Mouse (Mus musculus): ENCODE results near the gene Gm37240.

Gene Gm37240

GRCm38 (mm10) chr3:85043679-85044218 is 843.6 kb downstream of the Gm37240 start:
- DNase-seq (ENCODE audit: extremely low spot score), result no peak

GRCm38 (mm10) chr3:85042126-85042525 is 845.2 kb downstream of the Gm37240 start:
- no peak for DNase-seq (ENCODE audit: extremely low spot score)

- DNase-seq (ENCODE audit: extremely low spot score), result no peak
Observed at GRCm38 (mm10) chr3:85029141-85029540, 858.2 kb downstream of the Gm37240 start.

DNA sequence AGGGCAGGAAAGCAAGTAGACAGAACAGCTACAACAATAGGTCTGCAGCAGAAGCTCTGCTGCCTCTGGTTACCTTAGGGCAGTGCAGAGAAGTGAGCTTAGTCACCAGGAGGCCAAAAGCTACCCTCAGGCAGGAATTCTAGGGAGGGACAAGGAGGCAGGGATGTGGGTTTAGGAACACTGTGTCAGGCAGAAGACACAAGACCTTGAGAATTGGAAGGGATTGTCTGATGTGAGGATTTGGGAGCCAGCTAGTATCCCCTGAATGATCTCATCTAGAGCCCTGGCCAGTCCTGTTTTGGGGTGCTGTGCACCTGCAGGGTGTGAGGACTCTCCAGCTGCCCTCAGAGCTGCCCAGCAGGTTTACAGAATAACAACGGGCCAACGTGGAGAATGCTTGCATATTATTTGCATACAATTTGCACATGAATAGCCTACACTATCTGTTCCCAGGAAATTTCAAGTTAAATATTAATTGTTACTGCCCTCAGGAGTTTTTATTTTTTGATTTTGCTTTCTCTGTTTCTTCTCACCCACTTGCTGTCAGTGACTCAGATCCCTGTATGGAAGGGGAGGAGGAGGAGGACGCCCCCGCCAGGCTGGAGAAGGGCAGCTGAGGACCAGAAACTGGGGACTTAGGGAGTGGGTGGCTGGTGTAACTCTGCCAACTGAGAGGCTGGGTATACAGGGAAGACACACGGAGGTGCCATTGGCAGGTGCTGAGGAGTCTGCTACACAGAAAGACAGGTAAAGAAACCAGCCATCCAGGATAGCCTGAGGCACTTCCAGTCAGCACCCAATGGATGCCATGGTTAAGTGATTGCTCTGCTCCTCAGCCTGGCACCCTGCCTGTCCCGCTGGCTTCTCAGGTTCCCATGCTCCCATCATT is 862.3 kb downstream of the Gm37240 start:
- no peak for DNase-seq (ENCODE audit: extremely low spot score)

GRCm38 (mm10) chr3:85024237-85024636 is 863.1 kb downstream of the Gm37240 start:
- DNase-seq (ENCODE audit: extremely low spot score), result no peak

DNA sequence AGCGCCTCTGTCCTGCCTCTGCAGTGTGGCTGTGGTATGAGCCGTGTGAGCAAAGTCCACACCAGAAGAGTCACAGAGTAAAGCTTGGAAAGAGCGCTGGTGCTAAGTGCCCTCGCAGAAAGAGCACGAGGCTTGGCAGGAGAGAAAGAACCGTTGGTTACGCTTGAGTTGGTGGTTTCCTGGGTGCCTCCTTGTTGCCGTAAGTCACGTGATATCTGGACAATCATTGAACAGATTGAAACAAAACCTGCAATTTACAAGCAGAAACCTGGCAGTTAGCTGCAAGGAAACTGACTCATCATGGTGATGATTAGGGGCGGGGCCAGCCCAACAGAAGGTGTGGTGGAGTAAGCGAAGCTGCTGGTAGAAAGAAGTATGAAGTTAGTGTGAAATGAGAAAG is 864.5 kb downstream of the Gm37240 start:
- DNase-seq (ENCODE audit: extremely low spot score), result no peak

GRCm38 (mm10) chr3:85021816-85022215 is 865.5 kb downstream of the Gm37240 start:
- no peak for DNase-seq (ENCODE audit: extremely low spot score)

DNA sequence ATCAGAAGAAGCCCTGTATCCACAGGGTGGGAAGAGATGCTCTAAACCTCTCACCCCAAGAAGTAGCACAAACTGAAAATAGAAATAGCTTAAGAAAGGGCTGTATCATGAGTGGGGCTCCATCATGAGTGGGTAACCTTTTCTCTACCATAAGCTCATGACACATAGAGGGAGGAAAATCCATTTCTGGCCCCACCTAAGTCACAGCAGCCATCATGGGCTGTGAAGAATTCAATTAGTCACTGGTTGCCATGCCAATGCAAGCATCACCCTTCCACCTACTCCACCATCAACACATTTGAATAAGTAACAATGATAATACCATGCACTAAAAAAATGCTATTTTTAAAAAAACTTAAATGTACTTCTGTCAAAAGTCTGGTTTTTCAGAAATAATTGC is 867.2 kb downstream of the Gm37240 start:
- DNase-seq (ENCODE audit: extremely low spot score), result no peak

- no peak for DNase-seq (ENCODE audit: extremely low spot score)
Observed at GRCm38 (mm10) chr3:85015667-85016066, 871.7 kb downstream of the Gm37240 start.

DNA sequence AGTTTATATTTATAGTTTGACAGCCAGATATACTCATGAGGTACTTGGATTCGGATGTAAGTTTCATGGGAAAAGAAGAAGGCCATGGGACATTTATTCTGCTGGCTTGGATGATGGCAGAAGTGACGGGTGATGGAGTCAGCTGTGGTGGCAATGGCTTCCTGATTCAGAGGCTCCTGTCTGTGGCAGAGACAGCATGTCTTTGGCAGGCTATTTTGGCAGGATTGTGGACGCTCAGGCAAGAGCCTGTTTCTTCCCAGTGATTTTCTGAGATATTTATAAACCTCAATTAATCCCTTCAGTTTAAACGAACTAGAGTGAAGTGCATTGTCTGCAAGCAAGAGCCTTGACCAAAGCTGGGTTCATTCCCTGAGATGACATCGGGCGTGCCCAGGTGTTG is 874.4 kb downstream of the Gm37240 start:
- DNase-seq (ENCODE audit: extremely low spot score), result no peak

DNA sequence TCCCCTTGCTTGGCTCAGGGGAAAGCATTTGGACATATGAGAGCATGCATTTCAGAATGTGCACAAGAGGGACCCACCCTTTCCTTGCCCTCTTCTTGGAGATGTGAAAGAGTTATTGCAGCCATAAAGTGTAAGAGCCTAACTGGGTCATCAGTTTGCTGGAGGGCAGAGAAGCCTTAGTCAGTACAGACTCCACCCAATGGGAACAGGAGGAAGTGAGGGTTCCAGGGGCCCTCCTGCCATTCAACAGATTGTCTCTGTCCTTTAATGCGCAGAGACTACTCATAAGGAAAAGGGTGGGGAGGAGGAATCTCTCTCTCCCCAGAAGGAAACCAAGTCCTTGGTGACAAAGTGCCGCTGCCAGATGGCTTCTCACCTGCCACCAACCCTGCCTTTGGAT is 882.1 kb downstream of the Gm37240 start:
- DNase-seq (ENCODE audit: extremely low spot score), result no peak

GRCm38 (mm10) chr3:84988880-84989279 is 898.4 kb downstream of the Gm37240 start:
- DNase-seq (ENCODE audit: extremely low spot score), result no peak

- no peak for DNase-seq (ENCODE audit: extremely low spot score)
Observed at GRCm38 (mm10) chr3:84985121-84985625, 902.1 kb downstream of the Gm37240 start.

GRCm38 (mm10) chr3:84982688-84983087 is 904.6 kb downstream of the Gm37240 start:
- DNase-seq (ENCODE audit: extremely low spot score), result no peak

GRCm38 (mm10) chr3:84980158-84980557 is 907.2 kb downstream of the Gm37240 start:
- DNase-seq (ENCODE audit: extremely low spot score), result no peak

DNA sequence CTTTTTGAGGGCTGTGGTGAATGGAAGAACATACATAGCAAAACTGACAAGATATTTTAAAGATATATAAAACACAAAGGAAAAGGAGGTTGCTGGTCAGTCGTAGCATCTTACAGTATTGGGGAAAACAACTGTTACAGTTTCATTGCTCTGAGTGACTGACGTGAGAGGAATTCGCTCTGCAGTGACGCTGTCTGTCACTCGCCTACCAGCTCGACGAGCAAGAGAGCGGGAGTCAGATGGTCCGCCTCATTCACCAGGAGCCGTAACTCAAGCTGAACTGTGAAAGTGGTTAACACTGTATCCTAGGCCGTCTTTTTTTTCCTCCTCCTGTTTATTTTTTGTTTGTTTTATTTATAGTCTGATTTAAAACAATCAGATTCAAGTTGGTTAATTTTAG is 908.6 kb downstream of the Gm37240 start:
- no peak for DNase-seq (ENCODE audit: extremely low spot score)

DNA sequence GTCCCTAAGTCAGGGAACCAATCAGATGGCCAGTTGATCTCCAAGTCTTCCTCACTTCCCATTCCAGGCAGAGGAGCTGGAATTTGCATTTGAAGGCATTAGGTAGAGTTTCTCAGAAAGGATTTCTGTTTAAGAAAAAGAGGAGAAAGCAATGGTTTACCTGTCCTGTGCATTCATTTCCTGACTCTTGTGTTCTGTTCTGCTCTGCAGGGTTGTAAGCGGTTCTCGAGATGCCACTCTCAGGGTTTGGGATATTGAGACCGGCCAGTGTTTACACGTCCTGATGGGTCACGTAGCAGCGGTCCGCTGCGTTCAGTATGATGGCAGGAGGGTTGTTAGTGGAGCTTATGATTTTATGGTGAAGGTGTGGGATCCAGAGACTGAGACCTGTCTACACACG is 913.1 kb downstream of the Gm37240 start:
- DNase-seq (ENCODE audit: extremely low spot score), result no peak

DNA sequence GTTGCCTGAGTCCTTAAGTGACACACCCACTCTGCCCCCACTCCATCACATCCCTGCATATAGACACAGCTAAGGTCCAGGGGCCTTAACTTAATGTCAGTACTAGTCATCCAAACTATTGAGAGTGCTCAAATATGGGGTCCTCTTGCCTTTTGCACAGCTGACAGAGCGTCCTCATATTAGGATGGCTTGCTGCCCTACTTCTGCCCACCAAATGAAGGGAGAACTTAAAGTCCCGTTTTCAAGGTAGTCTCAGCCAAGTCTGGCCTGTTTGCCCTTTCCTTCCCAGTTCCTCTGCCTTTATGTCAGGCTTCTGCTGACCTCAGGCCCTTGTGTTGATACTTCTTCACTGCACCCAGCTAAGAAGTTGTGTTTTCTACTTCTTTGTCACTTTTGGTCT is 914.4 kb downstream of the Gm37240 start:
- no peak for DNase-seq (ENCODE audit: extremely low spot score)

- no peak for DNase-seq (ENCODE audit: extremely low spot score)
Observed at GRCm38 (mm10) chr3:84971561-84971960, 915.8 kb downstream of the Gm37240 start.

DNA sequence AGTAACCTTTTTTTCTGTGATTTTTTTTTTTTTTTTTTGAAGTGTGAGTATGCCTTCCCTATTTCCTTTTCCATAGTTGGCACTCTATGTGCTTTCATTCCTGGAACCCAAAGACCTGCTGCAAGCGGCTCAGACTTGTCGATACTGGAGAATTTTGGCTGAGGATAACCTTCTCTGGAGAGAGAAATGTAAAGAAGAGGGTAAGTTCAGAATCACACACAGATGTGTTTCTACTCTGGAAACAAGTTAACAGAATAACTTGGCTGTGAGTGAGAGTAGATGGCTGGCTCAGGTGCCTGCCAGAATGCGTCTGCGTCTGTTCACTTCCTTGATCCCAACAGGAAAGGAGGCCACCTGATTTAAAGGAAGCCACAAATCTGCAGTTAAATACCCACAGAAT is 920.0 kb downstream of the Gm37240 start:
- DNase-seq (ENCODE audit: extremely low spot score), result no peak

GRCm38 (mm10) chr3:84965156-84965555 is 922.2 kb downstream of the Gm37240 start:
- DNase-seq (ENCODE audit: extremely low spot score), result no peak

- no peak for DNase-seq (ENCODE audit: extremely low spot score)
Observed at GRCm38 (mm10) chr3:84955857-84956256, 931.5 kb downstream of the Gm37240 start.
